Mouse (Mus musculus) C2C12 (cell line): ENCODE data around the gene Gm10282. TPM values are rescaled to one million over a fixed set of nuclear protein-coding genes. Genes with fewer than 3 reads are reported as not detected.

Source experiments
- H3K27me3 ChIP-seq: one replicate; pipeline ENCODE4 v1.6.1; 2011; ENCODE audit not compliant: control insufficient read depth, insufficient read depth, insufficient read length
- H3K36me3 ChIP-seq: one replicate; pipeline ENCODE4 v1.6.1; 2011; ENCODE audit not compliant: control insufficient read depth, insufficient read depth
- H3K4me3 ChIP-seq: one replicate; pipeline ENCODE4 v1.5.1; 2011; ENCODE audit warnings: mild to moderate bottlenecking, control low read depth; ENCODE audit not compliant: poor library complexity, insufficient read depth, severe bottlenecking
- H3K79me2 ChIP-seq: one replicate; pipeline ENCODE4 v1.6.1; 2011; ENCODE audit not compliant: control insufficient read depth, insufficient read depth
- H3K79me3 ChIP-seq: one replicate; pipeline ENCODE4 v1.6.1; 2011; ENCODE audit warnings: low read depth, control low read depth
- H3ac ChIP-seq: one replicate; pipeline ENCODE3; 2011; ENCODE audit warnings: low read depth; ENCODE audit not compliant: control insufficient read depth, insufficient read length
- CEBPB ChIP-seq: IDR thresholded peaks from one replicate; pipeline ENCODE4 v1.6.1; 2011; ENCODE audit warnings: low read depth, mild to moderate bottlenecking, control low read depth, moderate library complexity
- CTCF ChIP-seq: IDR thresholded peaks from one replicate; pipeline ENCODE4 v1.5.1; 2011; ENCODE audit not compliant: control insufficient read depth, insufficient read depth, insufficient read length
- FOSL1 ChIP-seq: IDR thresholded peaks from one replicate; pipeline ENCODE4 v1.8.0; 2011; ENCODE audit warnings: mild to moderate bottlenecking, low read length; ENCODE audit not compliant: poor library complexity, insufficient read depth, severe bottlenecking
- MAX ChIP-seq: IDR thresholded peaks from one replicate; pipeline ENCODE4 v1.6.1; 2011; ENCODE audit warnings: mild to moderate bottlenecking, control low read depth
- MYOD1 ChIP-seq: IDR thresholded peaks from one replicate; pipeline ENCODE4 v1.6.1; 2011; ENCODE audit warnings: low read depth; ENCODE audit not compliant: control insufficient read depth, insufficient read length
- MYOG ChIP-seq: IDR thresholded peaks from one replicate; pipeline ENCODE4 v1.6.1; 2011; ENCODE audit not compliant: control insufficient read depth, insufficient read length; ENCODE audit errors: extremely low read depth
- USF1 ChIP-seq: IDR thresholded peaks from one replicate; pipeline ENCODE4 v1.6.1; 2011; ENCODE audit warnings: low read depth, mild to moderate bottlenecking, control low read depth, moderate library complexity
- polyA plus RNA-seq: library from polyadenylated mRNA; unstranded; fragments of >200 nt; fragmentation: generic; extraction: Trizol; gene quantifications from one replicate; pipeline ENCODE4 v1.2.1, GENCODE M21; 2012; ENCODE audit warnings: missing spikeins

The Gm10282 gene
- polyA plus RNA-seq, 1 experiment = 107 TPM

- H3ac ChIP-seq = no peak overlapping the region
- no peak overlapping the region for H3K4me3 ChIP-seq
- H3K79me3 ChIP-seq = no peaks in the 10 kb centered on the region
- TF ChIP-seq CEBPB (no peak), MYOG (no peak), MYOD1 (no peak), FOSL1 (no peak), USF1 (no peak), CTCF (no peak), MAX (no peak)
- no peaks in the 10 kb centered on the region for H3K27me3 ChIP-seq
- no peaks in the 10 kb centered on the region for H3K36me3 ChIP-seq
- no peaks in the 10 kb centered on the region for H3K79me2 ChIP-seq
These were observed 37.7 kb upstream of the Gm10282 start for GRCm38 (mm10) chr8:72342556-72343300.

GRCm38 (mm10) chr8:72337034-72337433 lies 32.0 kb upstream of the Gm10282 start:
- H3K27me3 ChIP-seq = no peaks in the 10 kb centered on the region
- H3K36me3 ChIP-seq = no peaks in the 10 kb centered on the region
- H3K79me3 ChIP-seq = no peaks in the 10 kb centered on the region
- no peak overlapping the region for H3ac ChIP-seq
- no peaks in the 10 kb centered on the region for H3K79me2 ChIP-seq
- no peak overlapping the region for H3K4me3 ChIP-seq
- TF ChIP-seq USF1 (no peak), MYOD1 (no peak), MAX (no peak), FOSL1 (no peak), CTCF (no peak), CEBPB (no peak), MYOG (no peak)

- H3K79me2 ChIP-seq = no peaks in the 10 kb centered on the region
- H3ac ChIP-seq = no peak overlapping the region
- H3K4me3 ChIP-seq = no peak overlapping the region
- TF ChIP-seq CEBPB = no peak
- TF ChIP-seq MAX = no peak
- TF ChIP-seq MYOG = no peak
- no peak for TF ChIP-seq MYOD1
- no peak for TF ChIP-seq FOSL1
- TF ChIP-seq USF1 = no peak
- no peak for TF ChIP-seq CTCF
- no peaks in the 10 kb centered on the region for H3K36me3 ChIP-seq
- H3K79me3 ChIP-seq = no peaks in the 10 kb centered on the region
- no peaks in the 10 kb centered on the region for H3K27me3 ChIP-seq
These were observed 31.2 kb upstream of the Gm10282 start for GRCm38 (mm10) chr8:72336273-72336672.

- H3K36me3 ChIP-seq = no peaks in the 10 kb centered on the region
- no peak overlapping the region for H3ac ChIP-seq
- no peaks in the 10 kb centered on the region for H3K79me2 ChIP-seq
- H3K4me3 ChIP-seq = no peak overlapping the region
- no peaks in the 10 kb centered on the region for H3K79me3 ChIP-seq
- no peaks in the 10 kb centered on the region for H3K27me3 ChIP-seq
- no peak for TF ChIP-seq USF1
- no peak for TF ChIP-seq CTCF
- no peak for TF ChIP-seq MYOG
- TF ChIP-seq CEBPB = no peak
- TF ChIP-seq MAX = no peak
- no peak for TF ChIP-seq MYOD1
- TF ChIP-seq FOSL1 = no peak
These were observed 29.1 kb upstream of the Gm10282 start for GRCm38 (mm10) chr8:72334144-72334641.

- no peaks in the 10 kb centered on the region for H3K27me3 ChIP-seq
- no peak overlapping the region for H3K4me3 ChIP-seq
- H3K36me3 ChIP-seq = no peaks in the 10 kb centered on the region
- H3K79me2 ChIP-seq = no peaks in the 10 kb centered on the region
- no peak overlapping the region for H3ac ChIP-seq
- no peak for TF ChIP-seq MYOG
- no peak for TF ChIP-seq FOSL1
- TF ChIP-seq CTCF = no peak
- no peak for TF ChIP-seq USF1
- TF ChIP-seq MYOD1 = no peak
- no peak for TF ChIP-seq MAX
- TF ChIP-seq CEBPB = no peak
- no peaks in the 10 kb centered on the region for H3K79me3 ChIP-seq
These were observed 28.5 kb upstream of the Gm10282 start for GRCm38 (mm10) chr8:72333429-72334143.
